Mouse (Mus musculus): ENCODE measurements around the gene Abcf1.
"Not testable (repeated sequence)": the region's sequence is repeated elsewhere in the genome, so short reads cannot be mapped to it uniquely, and the experiment has no call there.

The Abcf1 gene

GRCm38 (mm10) chr17:35969418-35970389, at the start of gene Abcf1:
Gene Abcf1 (minus strand): TSS chr17:35969761.
- DNase-seq, result peak; percentile 98

- DNase-seq, result no peak
Measured at GRCm38 (mm10) chr17:36018979-36019378, 49.4 kb upstream of the Abcf1 start.

- DNase-seq, result no peak
Measured at GRCm38 (mm10) chr17:36017046-36017445, 47.5 kb upstream of the Abcf1 start.

DNA sequence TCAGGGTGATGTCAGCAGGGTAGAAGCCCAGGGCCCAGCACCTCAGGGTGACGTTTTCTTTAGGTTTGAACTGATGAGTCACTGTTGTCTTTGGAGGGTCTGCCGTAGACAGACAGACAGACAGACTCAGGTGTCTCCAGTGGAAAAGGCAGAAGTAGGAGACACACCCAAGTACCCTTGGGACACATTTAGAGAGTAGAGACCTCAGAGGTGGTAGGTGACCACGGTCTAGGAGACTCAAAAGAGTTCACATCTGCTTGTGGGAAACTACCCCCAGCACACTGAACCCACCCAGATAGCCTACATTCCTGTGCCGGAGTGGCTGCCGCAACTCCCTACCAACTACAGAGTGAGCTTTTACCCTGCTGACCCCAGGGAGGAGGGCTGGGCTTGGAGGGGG, 45.4 kb upstream of the Abcf1 start:
- no peak for DNase-seq

GRCm38 (mm10) chr17:36004409-36004808, 34.8 kb upstream of the Abcf1 start:
- not testable (repeated sequence) for DNase-seq

DNA sequence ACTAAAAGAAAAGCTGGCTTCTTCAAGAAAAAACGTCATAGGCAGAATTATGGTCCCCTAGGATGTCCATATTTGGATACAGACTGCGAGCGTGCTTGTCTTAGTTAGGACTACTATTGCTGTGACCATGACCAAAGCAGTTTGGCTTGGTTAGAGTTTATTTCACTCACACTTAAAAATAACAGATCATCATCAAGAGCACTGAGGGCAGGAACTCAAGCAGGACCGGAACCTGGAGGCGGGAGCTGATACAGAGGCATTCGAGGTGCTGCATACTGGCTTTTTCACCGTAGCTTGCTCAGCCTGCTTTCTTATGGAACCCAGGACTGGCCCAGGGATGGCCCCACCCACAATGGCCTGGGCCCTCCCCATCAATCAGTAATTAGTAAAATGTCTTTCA, 33.8 kb upstream of the Abcf1 start:
- DNase-seq, result no peak

DNA sequence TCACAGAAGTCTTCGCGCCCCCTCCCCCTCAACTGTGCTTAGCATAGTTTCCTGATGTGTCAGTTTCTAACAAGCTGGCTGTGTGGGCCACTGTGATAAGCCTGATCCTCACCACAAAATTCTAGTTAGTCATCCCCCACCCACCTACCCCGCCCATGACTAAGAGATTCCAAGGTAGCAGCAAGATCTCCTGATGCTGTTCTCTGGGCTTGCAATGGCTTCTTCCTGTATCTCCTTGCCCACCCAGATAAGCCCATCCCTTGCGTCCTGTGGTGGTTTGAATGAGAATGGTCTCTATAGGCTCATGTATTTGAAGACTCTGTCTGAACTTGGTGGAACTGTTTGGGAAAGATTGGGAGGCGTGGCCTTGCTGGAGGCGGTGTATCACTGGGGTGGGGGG, 32.4 kb upstream of the Abcf1 start:
- no peak for DNase-seq

GRCm38 (mm10) chr17:36001121-36001897, 31.7 kb upstream of the Abcf1 start:
- no peak for DNase-seq

GRCm38 (mm10) chr17:36000349-36000748, 30.8 kb upstream of the Abcf1 start:
- no peak for DNase-seq

DNA sequence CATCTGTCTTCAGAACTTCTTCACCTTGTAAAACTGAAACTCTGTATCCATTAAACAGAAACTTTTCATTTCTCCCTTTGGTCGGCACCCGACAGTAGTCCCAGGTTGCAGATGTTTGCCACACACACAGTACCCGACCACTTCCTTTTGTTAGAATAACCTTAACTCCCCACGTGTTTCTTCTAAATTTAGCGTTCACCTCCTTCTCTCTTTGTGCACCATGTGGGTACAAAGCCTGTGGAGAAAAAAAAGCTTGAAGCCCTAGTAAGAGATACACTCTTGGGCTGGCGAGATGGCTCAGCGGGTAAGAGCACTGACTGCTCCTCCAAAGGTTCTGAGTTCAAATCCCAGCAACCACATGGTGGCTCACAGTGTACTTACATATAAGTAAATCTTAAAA, 29.8 kb upstream of the Abcf1 start:
- no peak for DNase-seq

DNA sequence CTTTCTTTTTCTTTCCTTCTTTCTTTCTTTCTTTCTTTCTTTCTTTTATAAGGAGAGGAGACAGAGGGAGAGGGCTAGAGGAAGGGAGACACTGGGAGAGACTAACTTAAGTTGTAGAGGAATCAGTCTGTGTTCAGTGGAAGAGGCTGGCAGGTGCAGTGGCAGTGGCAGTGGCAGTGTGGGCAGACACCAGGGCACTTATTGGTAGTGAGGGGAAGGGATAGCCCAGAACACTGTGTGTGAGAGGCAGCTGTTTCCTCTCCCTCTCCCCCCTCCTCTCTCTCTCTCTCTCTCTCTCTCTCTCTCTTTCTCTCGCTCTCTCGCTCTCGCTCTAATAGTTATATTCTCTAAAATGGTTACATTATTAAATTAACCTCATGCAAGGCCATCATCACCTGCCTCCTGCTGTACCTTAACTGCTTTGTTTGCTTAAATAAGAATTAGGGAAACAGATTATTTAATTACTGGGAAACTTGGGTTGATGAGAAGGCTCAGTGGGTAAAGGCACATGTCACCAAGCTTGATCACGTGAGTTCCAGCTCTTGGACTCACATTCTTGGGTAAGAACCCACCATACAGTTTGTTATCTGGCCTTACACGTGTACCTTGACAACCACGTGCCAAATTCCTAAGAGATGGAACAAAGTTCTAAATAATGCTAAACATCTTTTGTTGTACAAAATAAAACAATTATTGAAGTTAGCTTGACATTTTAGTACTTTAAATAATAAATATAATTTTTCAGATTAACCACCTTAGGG, 29.2 kb upstream of the Abcf1 start:
- DNase-seq, result no peak

- no peak for DNase-seq
Measured at GRCm38 (mm10) chr17:35997713-35998510, 28.4 kb upstream of the Abcf1 start.

DNA sequence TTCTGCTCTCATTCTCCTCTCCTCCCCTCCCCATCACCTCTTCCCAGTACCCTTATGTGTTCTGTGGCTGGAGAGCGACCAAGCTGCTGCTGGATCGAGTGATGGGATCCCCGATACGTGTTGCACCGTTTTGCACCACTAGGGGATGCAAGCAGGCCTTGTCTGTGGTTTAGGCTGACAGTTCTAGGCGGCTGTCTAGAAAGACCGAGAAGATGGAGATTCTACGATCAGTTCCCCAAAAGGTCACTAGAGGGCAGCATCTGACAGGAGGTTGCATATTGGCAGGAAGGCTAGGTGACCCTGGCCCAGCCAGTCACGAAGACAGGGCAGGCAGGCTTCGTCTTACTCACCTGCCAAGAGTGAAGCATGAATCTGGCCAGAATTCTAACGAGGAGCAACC, 27.4 kb upstream of the Abcf1 start:
- DNase-seq, result peak; percentile 92

DNA sequence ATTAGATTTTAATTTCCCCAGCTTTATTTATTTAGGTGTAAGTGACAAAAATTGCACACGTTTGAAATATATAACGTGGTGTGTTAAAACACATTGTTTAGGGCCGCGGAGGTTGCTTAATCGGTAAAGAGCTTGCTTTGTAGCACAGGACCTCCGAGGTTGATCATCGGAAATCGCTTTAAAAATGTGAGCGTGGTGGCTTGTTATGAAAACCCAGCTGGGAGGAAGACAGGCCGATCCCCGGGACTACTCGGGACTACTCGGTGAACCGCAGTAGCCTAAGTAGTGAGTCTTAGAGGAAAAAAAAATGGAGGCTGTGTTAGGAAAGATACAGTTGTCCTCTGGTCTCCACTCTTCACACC, 25.3 kb upstream of the Abcf1 start:
- DNase-seq, result no peak

GRCm38 (mm10) chr17:35994175-35994878, 24.8 kb upstream of the Abcf1 start:
- peak; percentile 78 for DNase-seq

GRCm38 (mm10) chr17:35993675-35994074, 24.1 kb upstream of the Abcf1 start:
- peak; percentile 78 for DNase-seq

GRCm38 (mm10) chr17:35991781-35992180, 22.2 kb upstream of the Abcf1 start:
- DNase-seq, result no peak

DNA sequence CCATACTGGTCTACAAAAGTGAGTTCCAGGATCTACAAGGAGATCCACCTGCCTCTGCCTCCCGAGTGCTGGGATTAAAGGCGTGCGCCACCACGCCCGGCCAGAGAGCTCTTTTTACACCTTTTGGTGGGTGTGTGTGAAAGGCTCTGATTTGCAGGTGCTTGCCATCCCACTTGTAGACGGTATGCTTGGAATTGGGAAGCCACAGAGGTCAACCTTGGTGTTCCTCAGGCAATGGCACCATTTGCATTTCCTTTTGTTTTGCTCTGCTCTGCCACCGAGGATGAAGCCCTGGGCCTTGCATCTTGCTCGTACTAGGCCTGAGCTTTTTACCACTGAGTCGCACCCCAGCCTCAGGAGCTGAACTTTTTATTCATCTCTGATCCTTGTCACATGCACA, 12.2 kb upstream of the Abcf1 start:
- no peak for DNase-seq

GRCm38 (mm10) chr17:35980363-35980754, 10.8 kb upstream of the Abcf1 start:
- DNase-seq, result peak; percentile 61

DNA sequence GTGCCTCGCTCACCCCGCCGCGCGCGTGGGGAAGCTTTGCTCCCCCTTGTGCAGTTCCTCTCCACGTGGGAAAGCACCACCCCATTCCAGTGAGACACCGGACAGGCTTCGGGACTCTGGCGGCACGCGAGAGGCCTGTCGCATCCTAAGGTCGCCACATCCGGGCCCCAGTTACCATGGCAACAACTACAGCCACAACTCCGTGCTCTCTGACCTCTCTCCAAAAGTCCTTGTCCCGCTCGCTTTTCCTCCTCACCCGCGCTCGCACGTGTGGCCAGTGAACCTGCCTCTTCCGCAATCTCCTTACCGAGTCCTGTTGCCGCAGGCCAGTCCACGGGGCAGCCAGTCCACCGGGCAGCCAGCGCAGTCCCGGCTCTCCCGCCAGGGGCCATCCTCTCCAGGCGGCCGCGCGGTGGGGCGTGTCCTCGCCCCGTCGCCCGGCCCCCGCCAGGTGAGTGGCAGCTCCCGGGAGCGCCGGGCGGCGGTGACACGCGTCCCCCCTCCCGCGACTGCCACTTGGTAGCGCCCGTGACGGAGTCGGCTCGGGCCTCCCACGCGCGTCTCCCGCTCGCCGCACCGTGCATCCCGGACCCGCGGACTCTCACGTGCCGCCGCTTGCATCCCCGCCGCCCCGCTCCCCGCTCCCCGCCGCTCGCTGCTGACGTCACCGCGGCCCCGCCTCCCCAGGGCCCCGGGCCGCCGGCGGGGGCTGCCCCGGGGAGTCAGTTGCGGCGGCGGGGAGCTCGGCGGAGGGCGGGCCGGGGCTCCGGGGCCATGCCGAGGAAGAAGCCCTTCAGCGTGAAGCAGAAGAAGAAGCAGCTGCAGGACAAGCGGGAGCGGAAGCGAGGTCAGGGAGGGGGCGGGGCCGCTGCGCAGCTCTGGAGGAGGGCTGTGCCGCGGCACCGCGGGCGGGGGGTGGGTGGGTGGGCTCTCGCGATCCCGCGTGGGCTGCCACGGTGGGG, 10.1 kb upstream of the Abcf1 start, which contains the start of the genes Gnl1 and Prr3:
Gnl1 (plus strand) TSS at position 451 of the 962 bp plus-strand sequence.
Prr3 (minus strand) TSS at position 836 of the 962 bp plus-strand sequence.
- DNase-seq, result peak; percentile 93

Measured in right cerebral cortex, postnatal 14 days (tissue).